Mouse (Mus musculus): ENCODE results near the gene Clcnka.
A peak's percentile ranks its signal among the peaks of the same experiment; 100 is the strongest.

Clcnka gene

GRCm38 (mm10) chr4:141398545-141398944 is at the start of gene Clcnka:
TSS of gene Clcnka (minus strand) at chr4:141398724.
- DNase-seq (ENCODE audit: low spot score in 2 of 2), result no peak

- DNase-seq (ENCODE audit: low spot score in 2 of 2), result no peak
These were observed 47.7 kb upstream of the Clcnka start for GRCm38 (mm10) chr4:141446211-141446610.

GRCm38 (mm10) chr4:141445328-141445720 is 46.8 kb upstream of the Clcnka start:
- no peak for DNase-seq (ENCODE audit: low spot score in 2 of 2)

GRCm38 (mm10) chr4:141444451-141445327 is 46.2 kb upstream of the Clcnka start, which contains the start of gene Zbtb17:
TSS of gene Zbtb17 (plus strand) at chr4:141444654.
- DNase-seq (ENCODE audit: low spot score in 2 of 2), result peak; percentile 73 to 89

DNA sequence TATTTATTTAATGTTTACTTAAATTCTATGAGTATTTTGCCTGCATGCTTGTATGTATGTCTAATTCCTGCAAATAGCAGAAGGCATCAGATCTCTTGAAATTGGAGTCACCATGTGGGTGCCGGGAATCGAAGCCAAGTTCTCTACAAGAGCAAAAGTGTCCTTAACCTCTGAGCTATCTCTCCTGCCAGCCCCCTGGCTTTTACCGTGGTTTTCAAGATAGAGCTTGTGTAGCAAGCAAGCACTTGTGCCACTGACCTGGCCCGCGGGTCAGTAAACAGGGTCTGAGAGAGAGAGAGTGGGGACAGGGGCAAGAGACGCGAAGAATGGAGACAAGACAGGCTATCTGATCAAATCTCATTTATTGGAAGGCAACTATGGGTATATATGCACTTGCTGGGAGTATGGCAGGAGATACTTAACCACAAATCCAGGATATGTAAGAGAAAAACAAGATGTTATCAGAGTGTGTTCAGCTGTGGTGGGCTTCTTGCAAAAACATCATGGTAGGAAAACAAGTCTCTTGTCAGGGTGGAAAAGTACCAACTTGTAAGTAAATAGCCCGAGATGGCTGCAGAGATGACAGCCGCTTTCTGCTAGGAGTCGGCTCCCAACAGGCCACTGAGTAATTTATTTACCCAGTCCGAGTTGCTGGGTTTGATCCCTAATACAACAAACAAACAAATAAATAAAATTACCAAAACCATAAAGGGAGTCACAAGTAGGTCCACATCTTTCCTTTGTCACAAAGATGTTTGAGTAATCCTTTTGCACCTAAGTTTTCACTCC is 45.3 kb upstream of the Clcnka start:
- DNase-seq (ENCODE audit: low spot score in 2 of 2), result no peak

GRCm38 (mm10) chr4:141440877-141441276 is 42.4 kb upstream of the Clcnka start:
- DNase-seq (ENCODE audit: low spot score in 2 of 2), result no peak

- no peak for DNase-seq (ENCODE audit: low spot score in 2 of 2)
These were observed 40.7 kb upstream of the Clcnka start for GRCm38 (mm10) chr4:141439083-141439803.

DNA sequence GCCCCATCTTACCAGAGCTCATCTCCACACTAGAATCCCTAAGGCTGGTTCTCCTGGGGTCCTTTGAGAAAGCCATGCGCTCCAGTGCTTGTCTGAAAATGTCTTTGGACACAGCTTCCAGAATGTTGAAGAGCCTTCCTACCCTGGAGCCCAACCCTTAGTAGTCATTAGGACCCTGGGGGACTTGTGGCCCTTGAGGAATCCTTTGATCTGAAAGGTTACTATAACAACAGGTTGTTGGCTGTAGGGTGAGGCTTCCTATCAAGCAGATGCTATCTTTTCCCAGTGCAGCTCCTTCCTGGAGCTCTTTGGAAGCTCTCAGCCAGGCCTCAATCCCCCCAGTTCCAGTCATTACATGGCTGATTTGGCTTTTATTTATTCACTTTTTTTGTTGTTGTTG is 37.5 kb upstream of the Clcnka start, which contains the start of gene Srarp:
Srarp (minus strand) TSS at position 132 of the 400 bp plus-strand sequence.
- no peak for DNase-seq (ENCODE audit: low spot score in 2 of 2)

DNA sequence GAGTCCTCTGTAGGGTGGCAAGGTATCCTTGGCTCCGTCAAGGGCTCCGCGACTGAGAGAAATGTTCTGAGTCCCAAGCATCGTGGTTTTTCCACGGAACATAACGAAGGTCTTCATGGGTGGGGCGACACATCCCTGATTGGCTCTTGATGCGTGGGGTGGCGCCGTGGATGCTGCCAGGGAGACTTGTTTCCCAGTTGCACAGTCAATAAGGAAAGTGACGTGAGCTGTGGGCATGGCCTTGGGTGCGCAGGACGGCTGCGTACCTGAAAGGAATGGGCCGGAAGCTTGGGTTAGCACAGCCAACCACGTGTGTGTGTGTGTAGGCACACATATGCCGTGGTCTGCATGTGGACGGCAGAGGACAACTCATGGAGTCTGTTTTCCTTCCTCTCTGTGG is 34.7 kb upstream of the Clcnka start:
- no peak for DNase-seq (ENCODE audit: low spot score in 2 of 2)

- DNase-seq (ENCODE audit: low spot score in 2 of 2), result peak in 1 of 2 experiments; percentile 40
These were observed 34.1 kb upstream of the Clcnka start for GRCm38 (mm10) chr4:141432666-141433065.

- DNase-seq (ENCODE audit: low spot score in 2 of 2), result peak in 1 of 2 experiments; percentile 64
These were observed 32.5 kb upstream of the Clcnka start for GRCm38 (mm10) chr4:141430997-141431396.

GRCm38 (mm10) chr4:141429847-141430246 is 31.3 kb upstream of the Clcnka start:
- peak in 1 of 2 experiments; percentile 36 for DNase-seq (ENCODE audit: low spot score in 2 of 2)

GRCm38 (mm10) chr4:141429381-141429780 is 30.9 kb upstream of the Clcnka start:
- no peak for DNase-seq (ENCODE audit: low spot score in 2 of 2)

GRCm38 (mm10) chr4:141427921-141428320 is 29.4 kb upstream of the Clcnka start:
- no peak for DNase-seq (ENCODE audit: low spot score in 2 of 2)

GRCm38 (mm10) chr4:141426796-141427745 is 28.5 kb upstream of the Clcnka start:
- DNase-seq (ENCODE audit: low spot score in 2 of 2), result no peak

GRCm38 (mm10) chr4:141425484-141426479 is 27.3 kb upstream of the Clcnka start:
- DNase-seq (ENCODE audit: low spot score in 2 of 2), result no peak

- no peak for DNase-seq (ENCODE audit: low spot score in 2 of 2)
These were observed 25.3 kb upstream of the Clcnka start for GRCm38 (mm10) chr4:141423691-141424431.

DNA sequence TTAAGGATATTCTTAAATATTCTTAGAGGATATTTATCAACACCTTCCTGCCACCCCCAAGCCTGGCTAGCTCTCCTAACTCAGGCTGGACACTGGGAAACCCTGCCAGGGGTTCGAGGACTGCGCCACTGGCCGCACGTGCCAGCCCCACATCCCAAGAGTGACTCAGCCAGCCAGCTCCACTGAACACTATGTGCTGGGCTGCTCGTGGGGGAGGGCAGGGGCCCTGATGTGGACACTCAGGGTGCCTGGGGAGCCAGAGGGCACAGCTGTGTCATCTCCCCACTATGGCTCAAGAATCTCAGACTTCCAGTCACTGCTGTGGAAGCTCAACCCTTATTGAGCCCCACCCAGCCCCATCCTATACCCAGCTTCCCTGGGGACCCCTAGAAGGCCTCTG is 24.8 kb upstream of the Clcnka start:
- DNase-seq (ENCODE audit: low spot score in 2 of 2), result no peak

DNA sequence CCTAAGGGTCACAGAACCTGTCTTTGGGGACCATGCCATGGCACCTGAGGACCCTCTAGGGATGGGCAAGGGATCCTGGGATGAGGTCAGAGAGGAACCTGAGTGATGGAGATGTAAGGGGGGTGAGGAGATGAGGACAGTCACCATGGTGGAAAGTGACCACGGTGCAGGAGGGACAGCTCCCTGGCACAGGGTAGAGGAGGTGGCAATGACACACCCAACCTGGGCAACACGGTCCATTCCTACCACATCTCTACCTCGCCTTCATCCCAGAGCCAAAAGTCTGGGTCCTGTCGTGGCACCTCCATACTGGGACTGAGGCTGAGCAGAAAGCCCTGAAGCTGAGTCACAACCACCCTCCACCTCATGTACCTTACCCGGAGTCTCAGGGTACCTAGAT is 24.3 kb upstream of the Clcnka start:
- DNase-seq (ENCODE audit: low spot score in 2 of 2), result no peak

Measured in cerebellum, postnatal 4 days (tissue).